Mouse (Mus musculus) heart, postnatal 0 days (tissue): ENCODE data around the gene Tat.

Experiments
- CTCF ChIP-seq: IDR thresholded peaks from 2 replicates; pipeline ENCODE4 v1.5.1; 2016; ENCODE audit warnings: antibody characterized with exemption, control low read depth, low read depth
- EP300 ChIP-seq: IDR thresholded peaks from 2 replicates; pipeline ENCODE4 v1.6.1; 2016; ENCODE audit warnings: antibody characterized with exemption, low read depth

DNA sequence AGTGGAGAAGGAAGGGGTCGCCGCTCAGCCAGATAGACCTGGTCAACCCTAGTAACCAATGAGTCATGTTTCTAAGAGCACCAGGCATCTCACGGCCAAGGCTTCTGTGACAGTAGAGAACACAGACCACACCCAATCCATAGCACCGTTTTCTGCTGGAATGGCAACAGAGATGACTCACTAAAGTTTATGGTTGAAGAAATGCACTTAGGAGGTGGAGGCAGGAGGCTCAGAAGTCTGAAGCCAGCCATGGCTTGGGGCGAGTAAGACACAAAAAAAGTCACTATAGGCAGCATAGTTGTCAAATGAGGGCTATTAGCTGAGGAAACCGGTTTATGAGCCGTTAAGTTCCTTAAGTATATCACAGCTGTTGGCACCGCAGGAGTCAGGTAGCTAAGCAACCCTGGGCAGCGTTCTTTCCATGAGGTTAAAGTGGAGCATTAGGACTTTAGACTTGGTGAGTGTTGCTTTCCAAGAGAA lies 45.0 kb upstream of the Tat start:
- no peak for TF ChIP-seq EP300
- no peak for TF ChIP-seq CTCF
